Mouse (Mus musculus) midbrain, embryonic 11.5 days (tissue): ENCODE measurements at regions not wholly inside any gene's neighbourhood (a gene's known extent, or its start where the extent isn't known, plus 50 kb on each side); places are given as distances from the start of the nearest gene placed in this dataset.

ENCODE experiments used
- ATAC-seq: fragments of 200-750 bp; cut with Nextera tagmentation; 2 replicates; pipeline ENCODE4 v1.8.0; 2017; ENCODE audit warnings: moderate TSS enrichment, moderate library complexity; ENCODE audit not compliant: low FRiP score
- DNase-seq: peaks from one replicate; pipeline ENCODE4 v3.0.0; 2015; ENCODE audit warnings: low spot score; ENCODE audit errors: missing footprints
- H3K27ac ChIP-seq: fragments of 300-500 bp; sonication (generic); 2 replicates; pipeline ENCODE4 v1.5.1; 2014; ENCODE audit warnings: low read depth, low read length
- H3K27me3 ChIP-seq: fragments of 300-500 bp; sonication (generic); 2 replicates; pipeline ENCODE4 v1.6.1; 2014; ENCODE audit warnings: mild to moderate bottlenecking, low read length, moderate library complexity, mixed read lengths; ENCODE audit not compliant: control insufficient read depth, insufficient read depth
- H3K36me3 ChIP-seq: fragments of 300-500 bp; sonication (generic); 2 replicates; pipeline ENCODE4 v1.6.1; 2014; ENCODE audit warnings: mild to moderate bottlenecking, low read length, moderate library complexity, mixed read lengths; ENCODE audit not compliant: control insufficient read depth, insufficient read depth
- H3K4me1 ChIP-seq: fragments of 300-500 bp; sonication (generic); 2 replicates; pipeline ENCODE4 v1.6.1; 2014; ENCODE audit warnings: low read length; ENCODE audit not compliant: control insufficient read depth, insufficient read depth
- H3K4me2 ChIP-seq: fragments of 300-500 bp; sonication (generic); 2 replicates; pipeline ENCODE4 v1.6.1; 2014; ENCODE audit warnings: mild to moderate bottlenecking, moderate library complexity
- H3K4me3 ChIP-seq: fragments of 300-500 bp; sonication (generic); 2 replicates; pipeline ENCODE4 v1.5.1; 2014; ENCODE audit warnings: low read depth, low read length
- H3K9ac ChIP-seq: fragments of 300-500 bp; sonication (generic); 2 replicates; pipeline ENCODE4 v1.6.1; 2014; ENCODE audit warnings: low read length
- H3K9me3 ChIP-seq: fragments of 300-500 bp; sonication (generic); 2 replicates; pipeline ENCODE4 v1.6.1; 2016; ENCODE audit warnings: low read length; ENCODE audit not compliant: control insufficient read depth
- WGBS: fragments of 180-500 bp; shearing (Covaris S2); extraction: QIAGEN DNeasy Blood & Tissue Kit; methylation state at CpG from one replicate; pipeline ENCODE4 v1.1.7; 2014; 5-methylcytosine and 5-hydroxymethylcytosine counted together

- H3K4me1 ChIP-seq: no peaks in the 10 kb centered on the region
- H3K9ac ChIP-seq: no peak overlapping the region
- no peak overlapping the region for H3K4me2 ChIP-seq
- no peak overlapping the region for H3K4me3 ChIP-seq
- H3K36me3 ChIP-seq: no peaks in the 10 kb centered on the region
- DNase-seq: no peak
- no peak for ATAC-seq
- H3K27me3 ChIP-seq: no peaks in the 10 kb centered on the region
- WGBS: 91% methylated on average over 3 of the region's 3 CpGs
- H3K27ac ChIP-seq: no peak overlapping the region
- no peaks in the 10 kb centered on the region for H3K9me3 ChIP-seq
These were observed 142.0 kb upstream of the Tyrp1 start for GRCm38 (mm10) chr4:80691774-80692485.

- H3K9ac ChIP-seq: no peak overlapping the region
- no peaks in the 10 kb centered on the region for H3K27me3 ChIP-seq
- WGBS: 80% methylated on average over 2 of the region's 2 CpGs
- DNase-seq (no peak), ATAC-seq (no peak)
- H3K4me2 ChIP-seq: no peak overlapping the region
- no peak overlapping the region for H3K4me3 ChIP-seq
- no peaks in the 10 kb centered on the region for H3K36me3 ChIP-seq
- H3K4me1 ChIP-seq: no peaks in the 10 kb centered on the region
- H3K9me3 ChIP-seq: no peaks in the 10 kb centered on the region
- H3K27ac ChIP-seq: no peak overlapping the region
These were observed 121.2 kb upstream of the Tyrp1 start for GRCm38 (mm10) chr4:80712698-80713097.

GRCm38 (mm10) chr4:80744975-80745734, 88.8 kb upstream of the Tyrp1 start:
- 0% methylated on average over 1 of the region's 1 CpGs for WGBS

GRCm38 (mm10) chr4:80752259-80752658, 81.7 kb upstream of the Tyrp1 start:
- DNase-seq (no peak), ATAC-seq (no peak)
- Histone ChIP-seq H3K36me3 (no peaks in the 10 kb centered on the region), H3K9ac (no peak overlapping the region), H3K9me3 (no peaks in the 10 kb centered on the region), H3K4me3 (no peak overlapping the region), H3K4me2 (no peak overlapping the region), H3K27me3 (no peaks in the 10 kb centered on the region), H3K27ac (no peak overlapping the region), H3K4me1 (no peaks in the 10 kb centered on the region)
- 68% methylated on average over 6 of the region's 6 CpGs for WGBS

More at GRCm38 (mm10) chr4:80744975-80745734, 88.8 kb upstream of the Tyrp1 start:
- H3K27me3 ChIP-seq: no peaks in the 10 kb centered on the region
- H3K27ac ChIP-seq: no peak overlapping the region
- H3K36me3 ChIP-seq: no peaks in the 10 kb centered on the region
- H3K4me3 ChIP-seq: no peak overlapping the region
- DNase-seq: no peak
- peak; percentile 50; the same call in 1 of the 2 replicates for ATAC-seq
- no peak overlapping the region for H3K4me2 ChIP-seq
- no peaks in the 10 kb centered on the region for H3K4me1 ChIP-seq
- no peak overlapping the region for H3K9ac ChIP-seq
- no peaks in the 10 kb centered on the region for H3K9me3 ChIP-seq

- Histone ChIP-seq H3K9ac (no peak overlapping the region), H3K4me3 (no peak overlapping the region), H3K9me3 (no peaks in the 10 kb centered on the region), H3K4me1 (no peaks in the 10 kb centered on the region), H3K27me3 (no peaks in the 10 kb centered on the region), H3K4me2 (no peak overlapping the region), H3K36me3 (no peaks in the 10 kb centered on the region), H3K27ac (no peak overlapping the region)
- ATAC-seq (no peak), DNase-seq (no peak)
- WGBS: 80% methylated on average over 2 of the region's 2 CpGs
These were observed 77.8 kb upstream of the Tyrp1 start for GRCm38 (mm10) chr4:80756114-80756513.

GRCm38 (mm10) chr4:80764024-80764423, 69.9 kb upstream of the Tyrp1 start:
- Histone ChIP-seq H3K4me3 (no peak overlapping the region), H3K4me1 (no peaks in the 10 kb centered on the region), H3K9me3 (no peaks in the 10 kb centered on the region), H3K4me2 (no peak overlapping the region), H3K27me3 (no peaks in the 10 kb centered on the region), H3K27ac (no peak overlapping the region), H3K9ac (no peak overlapping the region), H3K36me3 (no peaks in the 10 kb centered on the region)
- no peak for DNase-seq
- 86% methylated on average over 3 of the region's 3 CpGs for WGBS
- no peak for ATAC-seq

- H3K4me1 ChIP-seq: no peaks in the 10 kb centered on the region
- no peak overlapping the region for H3K4me3 ChIP-seq
- H3K9ac ChIP-seq: no peak overlapping the region
- no peak overlapping the region for H3K27ac ChIP-seq
- no peaks in the 10 kb centered on the region for H3K36me3 ChIP-seq
- no peak overlapping the region for H3K4me2 ChIP-seq
- no peaks in the 10 kb centered on the region for H3K9me3 ChIP-seq
- WGBS: 47% methylated on average over 4 of the region's 4 CpGs
- DNase-seq (peak; percentile 96), ATAC-seq (peak; percentile 75)
- no peaks in the 10 kb centered on the region for H3K27me3 ChIP-seq
These were observed 68.1 kb upstream of the Tyrp1 start for GRCm38 (mm10) chr4:80765781-80766180.

- H3K9ac ChIP-seq: no peak overlapping the region
- WGBS: 81% methylated on average over 5 of the region's 5 CpGs
- no peak overlapping the region for H3K4me2 ChIP-seq
- H3K9me3 ChIP-seq: no peaks in the 10 kb centered on the region
- H3K27ac ChIP-seq: no peak overlapping the region
- ATAC-seq: no peak
- no peaks in the 10 kb centered on the region for H3K27me3 ChIP-seq
- no peak overlapping the region for H3K4me3 ChIP-seq
- H3K4me1 ChIP-seq: no peaks in the 10 kb centered on the region
- no peaks in the 10 kb centered on the region for H3K36me3 ChIP-seq
- no peak for DNase-seq
These were observed 66.5 kb upstream of the Tyrp1 start for GRCm38 (mm10) chr4:80767447-80767846.
